Mouse (Mus musculus) hematopoietic stem cell, adult 5-6 weeks (primary cell): ENCODE measurements around the gene St6galnac4. TPM values are rescaled to one million over a fixed set of nuclear protein-coding genes. Genes with fewer than 3 reads are reported as not detected.
A peak's percentile ranks its signal among the peaks of the same experiment; 100 is the strongest.

Experiments used
- ATAC-seq, 2 experiments: fragments of 125-278 bp in 1 of 2; replicated peaks in 1 of 2; 2 replicates each; pipeline ENCODE4 v1.8.0; 2016 to 2017; ENCODE audit warnings: inconsistent platforms in 2 of 2, mild to moderate bottlenecking in 2 of 2, moderate number of reproducible peaks in 2 of 2, low read depth in 1 of 2, moderate TSS enrichment in 1 of 2; ENCODE audit not compliant: low FRiP score in 2 of 2, poor library complexity in 2 of 2, severe bottlenecking in 2 of 2, insufficient read depth in 1 of 2, low TSS enrichment in 1 of 2
- total RNA-seq: library from RNA; stranded (forward); fragments of 172-1452, 232-1000 nt; gene quantifications from 2 replicates; pipeline ENCODE4 v1.2.3, GENCODE M21; 2017

St6galnac4 gene
- total RNA-seq, 1 experiment from 2014 or later, result 17.5 TPM

DNA sequence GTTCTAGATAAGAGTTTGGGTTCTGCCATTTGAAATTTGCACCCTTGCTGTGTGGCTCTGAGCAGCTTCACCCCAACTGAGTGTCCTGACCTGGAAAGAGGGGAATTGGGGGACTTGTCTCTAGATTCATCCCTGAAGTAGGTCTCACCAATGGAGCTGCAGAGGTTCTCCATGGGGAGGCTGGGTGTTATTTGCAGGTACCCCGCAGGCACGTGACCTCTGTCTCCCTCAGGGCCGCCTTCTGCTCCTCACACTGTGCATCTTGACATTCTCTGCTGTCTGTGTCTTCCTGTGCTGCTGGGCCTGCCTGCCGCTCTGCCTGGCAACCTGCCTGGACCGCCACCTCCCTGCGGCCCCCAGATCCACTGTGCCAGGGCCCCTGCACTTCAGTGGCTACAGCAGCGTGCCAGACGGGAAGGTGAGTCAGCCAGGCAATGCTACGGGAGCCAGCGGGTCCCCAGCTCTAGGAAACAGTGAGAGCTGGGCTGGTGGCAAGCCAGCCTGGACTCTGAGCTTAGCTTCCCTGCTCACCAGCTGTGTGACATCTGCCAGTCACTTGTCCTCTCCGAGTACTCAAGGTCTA, 2.4 kb downstream of the St6galnac4 start:
- ATAC-seq, result no peak

GRCm38 (mm10) chr2:32590224-32590623, 3.3 kb downstream of the St6galnac4 start:
- ATAC-seq, result no peak

GRCm38 (mm10) chr2:32591249-32591648, 4.4 kb downstream of the St6galnac4 start:
- ATAC-seq, result no peak

GRCm38 (mm10) chr2:32596725-32597124, 9.8 kb downstream of the St6galnac4 start:
- ATAC-seq, result no peak

DNA sequence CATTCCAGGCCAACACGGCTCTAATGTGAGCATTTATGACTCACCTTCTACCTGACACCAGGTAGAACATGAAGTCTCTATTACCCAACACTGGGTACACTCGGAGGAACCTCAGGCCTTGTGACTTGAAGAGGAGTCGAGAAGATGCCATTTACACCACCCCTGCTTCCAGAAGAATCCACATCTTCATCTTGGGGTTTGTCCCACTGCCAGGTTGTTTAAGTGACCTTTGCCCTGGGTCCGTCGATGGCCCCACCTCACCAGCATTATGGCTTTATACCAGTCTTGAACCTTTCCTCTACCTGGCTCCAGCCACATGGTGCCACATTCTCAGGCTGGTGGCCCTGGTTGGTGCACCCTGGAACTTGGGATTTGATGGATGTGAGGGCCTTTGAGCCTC, 10.4 kb downstream of the St6galnac4 start:
- ATAC-seq, result no peak

DNA sequence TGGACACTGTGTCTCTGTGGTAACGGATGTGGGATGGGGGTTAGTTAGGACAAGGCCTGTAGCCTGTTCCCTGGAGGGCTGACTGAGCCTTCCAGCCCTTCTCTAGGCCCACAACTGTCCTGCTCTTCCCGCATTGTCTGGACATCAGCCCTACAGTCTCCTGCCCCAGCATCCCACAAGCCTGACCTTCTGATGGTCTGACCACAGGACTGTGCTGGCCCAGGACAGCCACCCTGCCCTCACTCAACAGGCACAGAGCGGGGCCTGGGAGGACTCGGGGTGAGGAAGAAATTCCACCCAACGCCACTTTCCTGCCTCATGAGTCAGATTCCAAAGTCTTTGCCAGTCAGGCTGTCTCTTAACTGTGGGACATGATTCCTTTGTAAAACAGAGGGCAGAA, 10.8 kb downstream of the St6galnac4 start:
- no peak for ATAC-seq

- ATAC-seq, result no peak
These were observed 11.6 kb downstream of the St6galnac4 start for GRCm38 (mm10) chr2:32598506-32598905.

GRCm38 (mm10) chr2:32599409-32599808, 12.5 kb downstream of the St6galnac4 start, which contains the start of gene St6galnac6:
Gene St6galnac6, plus strand, starts transcription at chr2:32599709.
- ATAC-seq, result no peak

GRCm38 (mm10) chr2:32601417-32602065, 14.6 kb downstream of the St6galnac4 start:
- peak in 1 of 2 experiments; percentile 37; a peak in 1 of 4 replicates for ATAC-seq

DNA sequence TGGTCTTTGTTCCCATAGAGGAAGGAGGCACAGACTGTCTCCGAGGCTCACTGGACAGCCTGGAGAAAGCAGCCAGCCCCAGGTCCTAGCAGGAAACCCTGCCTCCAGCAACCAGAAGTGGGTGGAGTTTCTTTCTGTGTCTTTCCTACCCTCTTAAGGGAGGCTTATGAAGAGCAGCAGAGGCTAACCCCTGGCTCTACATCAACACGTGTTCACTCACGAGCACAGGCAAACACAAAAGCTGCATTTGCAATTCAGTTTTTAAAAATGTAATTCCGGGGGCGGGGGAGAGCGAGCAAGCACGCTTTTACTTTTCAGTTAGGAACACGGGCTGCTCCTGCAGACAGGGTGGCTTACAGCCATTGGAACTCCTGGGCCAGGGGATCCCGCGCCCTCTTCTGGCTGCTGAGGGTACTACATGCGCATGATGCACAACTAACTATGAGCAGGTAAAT, 15.7 kb downstream of the St6galnac4 start:
- peak; percentile 66 to 74 for ATAC-seq

GRCm38 (mm10) chr2:32604631-32605030, 17.7 kb downstream of the St6galnac4 start:
- ATAC-seq, result no peak

DNA sequence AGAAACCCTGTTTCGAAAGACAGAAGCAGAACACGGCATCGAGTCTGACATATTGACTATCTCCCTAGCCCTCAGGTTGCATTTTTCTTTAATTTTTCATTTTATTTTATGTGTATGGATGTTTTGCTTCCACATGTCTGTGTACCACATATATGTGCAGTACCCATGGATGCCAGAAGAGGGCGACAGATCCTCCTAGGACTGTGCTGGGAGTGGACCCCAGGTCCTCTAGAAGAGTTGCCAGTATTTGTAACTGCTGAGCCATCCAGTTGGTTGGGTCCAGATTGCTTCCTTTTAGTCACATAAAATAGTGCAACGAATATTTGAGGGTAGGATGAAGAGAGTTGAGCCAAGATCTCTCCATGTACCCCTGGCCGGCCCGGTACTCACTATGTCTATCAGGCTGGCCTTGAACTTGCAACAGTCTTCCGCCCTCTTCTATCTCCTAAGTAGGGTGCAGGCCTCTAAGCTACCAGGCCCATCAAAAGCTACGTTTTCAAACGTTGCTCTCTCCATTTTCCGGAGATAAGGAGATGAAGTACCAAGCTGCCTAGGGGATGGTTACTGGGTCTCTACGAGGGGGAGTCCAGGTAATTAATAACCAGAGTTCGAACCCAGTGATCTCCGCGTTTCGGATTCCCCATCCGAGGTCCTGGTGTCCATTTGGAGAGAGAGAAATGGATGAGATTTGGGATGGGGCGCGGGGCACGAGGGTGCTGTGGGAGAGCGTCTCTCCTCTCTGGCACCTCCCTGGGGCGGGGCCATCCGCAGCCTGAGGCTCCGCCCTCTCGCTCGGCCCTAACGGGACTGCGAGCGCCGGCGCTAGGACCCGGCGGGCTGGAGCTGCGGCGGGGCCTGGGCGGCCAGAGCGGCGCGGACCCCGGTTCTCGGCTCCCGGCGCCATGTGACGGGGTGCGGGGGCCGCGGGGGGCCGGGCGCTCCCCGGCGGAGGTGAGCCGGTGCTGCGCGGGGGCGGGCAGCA, 19.6 kb downstream of the St6galnac4 start:
- peak; percentile 43 to 44; a peak in 1 of 4 replicates for ATAC-seq

- ATAC-seq, result 0 out of 4 replicates have a peak, but pooled peaks of 1 of the 2 experiments have one; percentile 13
These were observed 20.5 kb downstream of the St6galnac4 start for GRCm38 (mm10) chr2:32607262-32607947.

- ATAC-seq, result peak; percentile 53 to 71
These were observed 21.4 kb downstream of the St6galnac4 start for GRCm38 (mm10) chr2:32608141-32608777.

DNA sequence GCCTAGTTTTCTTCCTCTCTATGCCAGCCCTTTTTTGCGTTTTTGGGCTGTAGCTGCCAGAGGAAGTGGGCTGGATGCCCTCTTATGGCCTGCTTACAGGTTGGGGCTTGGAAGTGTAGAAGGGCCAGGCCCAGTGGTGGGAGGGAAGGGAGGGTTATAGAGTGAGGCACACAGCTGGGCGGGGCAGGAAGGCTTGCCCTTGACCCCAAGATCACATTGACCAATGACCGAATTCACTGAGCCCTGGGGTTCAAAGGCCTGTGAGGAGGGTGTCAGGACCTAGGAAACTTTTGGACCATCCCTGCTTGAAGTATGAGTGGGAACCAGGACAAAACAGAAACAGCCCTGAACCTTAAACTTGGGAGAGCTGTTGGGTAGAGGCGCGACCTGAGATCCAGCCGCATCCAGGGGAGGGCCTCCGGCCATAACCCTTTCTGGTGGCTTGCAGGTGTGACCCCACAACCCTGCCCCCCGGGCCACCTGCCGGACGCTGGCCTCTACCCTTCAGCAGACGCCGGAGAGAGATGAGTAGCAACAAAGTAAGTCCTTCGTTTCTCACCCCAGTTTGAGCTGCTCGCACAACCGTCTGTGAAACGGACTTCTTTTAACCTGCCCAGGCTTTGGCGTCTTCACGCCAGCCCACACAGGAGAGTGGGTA, 22.0 kb downstream of the St6galnac4 start:
- no peak; a peak in 1 of 4 replicates for ATAC-seq

GRCm38 (mm10) chr2:32610610-32611229, 23.8 kb downstream of the St6galnac4 start:
- 0 out of 4 replicates have a peak, but pooled peaks have one; percentile 27 to 28 for ATAC-seq
